Mouse (Mus musculus) kidney, adult 11 months (tissue): ENCODE measurements around the gene Grid2.

Experiments
- DNase-seq: peaks from one replicate; pipeline ENCODE4 v3.0.0; 2022

Grid2 gene

GRCm38 (mm10) chr6:64398413-64399098 is 1142.9 kb downstream of the Grid2 start:
- DNase-seq = no peak

- no peak for DNase-seq
Measured at GRCm38 (mm10) chr6:64427658-64428057, 1172.0 kb downstream of the Grid2 start.

GRCm38 (mm10) chr6:64428898-64429297 is 1173.2 kb downstream of the Grid2 start:
- DNase-seq = no peak

GRCm38 (mm10) chr6:64448127-64448526 is 1192.5 kb downstream of the Grid2 start:
- no peak for DNase-seq

GRCm38 (mm10) chr6:64448864-64449355 is 1193.2 kb downstream of the Grid2 start:
- no peak for DNase-seq

GRCm38 (mm10) chr6:64450770-64451169 is 1195.1 kb downstream of the Grid2 start:
- DNase-seq = no peak

- DNase-seq = no peak
Measured at GRCm38 (mm10) chr6:64479884-64480283, 1224.2 kb downstream of the Grid2 start.

GRCm38 (mm10) chr6:64480592-64480991 is 1224.9 kb downstream of the Grid2 start:
- no peak for DNase-seq

- no peak for DNase-seq
Measured at GRCm38 (mm10) chr6:64490313-64491067, 1234.8 kb downstream of the Grid2 start.

- no peak for DNase-seq
Measured at GRCm38 (mm10) chr6:64504394-64504793, 1248.7 kb downstream of the Grid2 start.

GRCm38 (mm10) chr6:64542168-64542567 is 1286.5 kb downstream of the Grid2 start:
- no peak for DNase-seq

- DNase-seq = no peak
Measured at GRCm38 (mm10) chr6:64553645-64554044, 1298.0 kb downstream of the Grid2 start.

- no peak for DNase-seq
Measured at GRCm38 (mm10) chr6:64555220-64555619, 1299.5 kb downstream of the Grid2 start.

- DNase-seq = no peak
Measured at GRCm38 (mm10) chr6:64568599-64568998, 1312.9 kb downstream of the Grid2 start.

GRCm38 (mm10) chr6:64581338-64581737 is 1325.7 kb downstream of the Grid2 start:
- DNase-seq = no peak

GRCm38 (mm10) chr6:64588487-64589205 is 1333.0 kb downstream of the Grid2 start:
- no peak for DNase-seq

GRCm38 (mm10) chr6:64596261-64596660 is 1340.6 kb downstream of the Grid2 start:
- DNase-seq = no peak

- DNase-seq = no peak
Measured at GRCm38 (mm10) chr6:64596835-64597234, 1341.2 kb downstream of the Grid2 start.

- DNase-seq = no peak
Measured at GRCm38 (mm10) chr6:64598144-64598561, 1342.5 kb downstream of the Grid2 start.

- no peak for DNase-seq
Measured at GRCm38 (mm10) chr6:64605753-64606152, 1350.1 kb downstream of the Grid2 start.

GRCm38 (mm10) chr6:64607041-64607440 is 1351.4 kb downstream of the Grid2 start:
- no peak for DNase-seq

- no peak for DNase-seq
Measured at GRCm38 (mm10) chr6:64607942-64608341, 1352.3 kb downstream of the Grid2 start.

GRCm38 (mm10) chr6:64616843-64617242 is 1361.2 kb downstream of the Grid2 start:
- no peak for DNase-seq
